Mouse (Mus musculus) stomach, embryonic 16.5 days (tissue): ENCODE results near the gene Sost. TPM values are rescaled to one million over a fixed set of nuclear protein-coding genes. Genes with fewer than 3 reads are reported as not detected.

Experiments used
- ATAC-seq: fragments of 200-750 bp; cut with Nextera tagmentation; 2 replicates; pipeline ENCODE4 v1.8.0; 2017; ENCODE audit warnings: moderate number of reproducible peaks, moderate TSS enrichment; ENCODE audit not compliant: insufficient read depth, low FRiP score
- H3K27ac ChIP-seq: fragments of 300-500 bp; sonication (generic); 2 replicates; pipeline ENCODE4 v1.5.1; 2014; ENCODE audit warnings: low read length
- H3K27me3 ChIP-seq: fragments of 300-500 bp; sonication (generic); 2 replicates; pipeline ENCODE4 v1.6.1; 2014; ENCODE audit warnings: low read length, control low read depth, mixed read lengths; ENCODE audit not compliant: control insufficient read depth, insufficient read depth
- H3K36me3 ChIP-seq: fragments of 300-500 bp; sonication (generic); 2 replicates; pipeline ENCODE4 v1.6.1; 2014; ENCODE audit warnings: low read length; ENCODE audit not compliant: control insufficient read depth, insufficient read depth
- H3K4me1 ChIP-seq: fragments of 300-500 bp; sonication (generic); 2 replicates; pipeline ENCODE4 v1.6.1; 2014; ENCODE audit warnings: low read length, control low read depth, mixed read lengths; ENCODE audit not compliant: control insufficient read depth, insufficient read depth
- H3K4me2 ChIP-seq: fragments of 300-500 bp; sonication (generic); 2 replicates; pipeline ENCODE4 v1.6.1; 2014; ENCODE audit warnings: low read depth, low read length, mixed read lengths
- H3K4me3 ChIP-seq: fragments of 300-500 bp; sonication (generic); replicated peaks from 2 replicates; pipeline ENCODE4 v1.5.1; 2014; ENCODE audit warnings: mild to moderate bottlenecking, low read length
- H3K9ac ChIP-seq: fragments of 300-500 bp; sonication (generic); 2 replicates; pipeline ENCODE4 v1.6.1; 2014; ENCODE audit warnings: low read length
- H3K9me3 ChIP-seq: fragments of 300-500 bp; sonication (generic); replicated peaks from 2 replicates; pipeline ENCODE4 v1.6.1; 2016; ENCODE audit warnings: low read length, control low read depth; ENCODE audit not compliant: control insufficient read depth
- WGBS: fragments of 180-500 bp; shearing (Covaris S2); extraction: QIAGEN DNeasy Blood & Tissue Kit; methylation state at CpG from one replicate; pipeline ENCODE4 v1.1.7; 2014; 5-methylcytosine and 5-hydroxymethylcytosine counted together
- polyA plus RNA-seq: library from polyadenylated mRNA; unstranded; fragments of >200 nt; fragmentation: Nextera tagmentation; extraction: Ambion mirVana; gene quantifications from 2 replicates; pipeline ENCODE4 v1.2.1, GENCODE M21; 2015

Sost gene
- polyA plus RNA-seq, 1 experiment from 2014 or later, result not detected

DNA sequence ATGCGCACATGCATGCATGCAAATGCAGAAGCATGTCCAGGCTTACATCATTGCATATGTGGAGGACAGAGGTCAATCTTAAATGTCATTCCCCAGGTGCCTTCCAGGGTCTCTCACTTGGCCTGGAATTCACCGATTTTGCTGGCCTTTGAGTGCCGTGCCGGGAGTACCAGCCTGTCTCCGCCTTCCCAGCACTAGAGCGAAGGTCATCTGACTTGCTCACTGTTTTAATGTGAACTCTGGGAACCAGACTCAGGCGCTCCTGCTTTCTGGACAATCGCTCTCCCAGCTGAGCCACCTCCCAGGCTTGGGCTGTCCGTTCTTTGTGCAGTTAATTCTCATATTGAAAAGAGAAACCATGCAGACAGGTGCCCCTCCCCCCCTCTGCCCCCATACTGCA lies 39.5 kb upstream of the Sost start:
- H3K9ac ChIP-seq, result no peak overlapping the region
- H3K27ac ChIP-seq, result no peak overlapping the region
- 0 out of 2 replicates have a peak, but pooled peaks cover 3% of the 10 kb centered on the region for H3K9me3 ChIP-seq
- H3K36me3 ChIP-seq, result no peaks in the 10 kb centered on the region
- ATAC-seq, result no peak
- no peaks in the 10 kb centered on the region for H3K4me1 ChIP-seq
- H3K27me3 ChIP-seq, result no peaks in the 10 kb centered on the region
- no peak overlapping the region for H3K4me3 ChIP-seq
- no peak overlapping the region for H3K4me2 ChIP-seq
- 68% methylated on average over 9 of the region's 9 CpGs for WGBS

DNA sequence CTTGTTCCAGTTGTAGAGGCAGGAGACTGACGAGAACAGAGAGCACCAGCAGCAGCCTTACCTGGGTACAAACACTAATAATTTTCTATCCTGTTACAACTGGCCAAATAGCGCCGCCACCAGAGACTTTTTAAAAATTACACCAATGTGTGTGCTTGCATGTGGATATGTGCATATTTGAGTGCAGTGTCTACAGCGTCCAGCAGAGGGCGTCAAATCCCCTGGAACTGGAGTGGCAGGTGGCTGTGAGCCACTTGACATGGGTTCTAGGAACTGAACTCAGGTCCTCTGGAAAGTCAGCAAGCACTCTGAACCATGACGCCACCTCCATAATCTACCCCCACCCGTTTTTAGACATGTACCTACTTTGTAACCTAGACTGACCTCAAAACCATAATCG lies 37.4 kb upstream of the Sost start:
- H3K9me3 ChIP-seq, result 0 out of 2 replicates have a peak, but pooled peaks cover 3% of the 10 kb centered on the region
- WGBS, result 91% methylated on average over 8 of the region's 8 CpGs
- no peak for ATAC-seq
- no peak overlapping the region for H3K4me3 ChIP-seq
- H3K9ac ChIP-seq, result no peak overlapping the region
- H3K36me3 ChIP-seq, result no peaks in the 10 kb centered on the region
- H3K27ac ChIP-seq, result no peak overlapping the region
- H3K27me3 ChIP-seq, result no peaks in the 10 kb centered on the region
- H3K4me1 ChIP-seq, result no peaks in the 10 kb centered on the region
- H3K4me2 ChIP-seq, result no peak overlapping the region

DNA sequence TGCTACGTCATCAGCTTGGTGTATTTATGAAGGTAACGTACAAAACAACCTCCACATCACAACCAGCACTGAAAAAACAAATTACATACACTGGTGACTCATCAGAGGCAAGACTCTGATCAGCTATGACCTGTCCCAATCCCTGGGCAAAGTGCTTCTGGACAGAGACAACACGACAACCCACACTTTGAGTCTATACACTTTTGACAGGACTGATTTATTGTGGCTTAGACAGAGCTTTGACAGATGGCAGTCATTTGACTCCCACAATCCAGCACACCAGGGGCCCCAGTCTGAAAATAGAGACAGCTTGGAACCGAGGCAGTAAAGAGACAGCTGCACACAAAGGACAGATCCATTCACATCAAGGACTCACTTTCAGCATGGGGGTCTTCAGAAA lies 32.7 kb upstream of the Sost start:
- Histone ChIP-seq H3K27me3 (no peaks in the 10 kb centered on the region), H3K4me1 (no peaks in the 10 kb centered on the region), H3K36me3 (no peaks in the 10 kb centered on the region), H3K9me3 (0 out of 2 replicates have a peak, but pooled peaks cover 3% of the 10 kb centered on the region), H3K27ac (no peak overlapping the region), H3K9ac (no peak overlapping the region), H3K4me3 (no peak overlapping the region), H3K4me2 (no peak overlapping the region)
- 62% methylated on average over 4 of the region's 4 CpGs for WGBS
- ATAC-seq, result no peak

DNA sequence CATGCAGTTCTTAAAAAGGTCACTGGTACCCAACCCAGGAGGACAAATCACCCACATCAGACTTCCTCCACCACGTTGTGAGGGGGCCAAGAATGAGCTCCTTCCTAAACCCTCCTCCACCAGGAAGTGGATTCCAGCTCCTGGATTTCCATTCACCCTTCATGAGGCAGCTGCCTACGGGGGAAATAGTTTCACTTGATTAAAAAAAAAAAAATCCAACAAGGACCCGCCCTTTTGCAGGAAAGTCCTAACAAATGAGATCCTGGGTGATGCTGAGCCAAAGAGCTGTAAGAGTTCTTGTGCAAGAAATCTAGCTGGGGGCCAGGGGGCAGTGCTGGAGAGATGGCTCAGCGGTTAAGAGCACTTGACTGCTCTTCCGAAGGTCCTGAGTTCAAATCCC lies 31.4 kb upstream of the Sost start:
- ATAC-seq, result no peak
- Histone ChIP-seq H3K4me1 (no peaks in the 10 kb centered on the region), H3K9ac (no peak overlapping the region), H3K4me2 (no peak overlapping the region), H3K27me3 (no peaks in the 10 kb centered on the region), H3K36me3 (no peaks in the 10 kb centered on the region), H3K27ac (no peak overlapping the region), H3K9me3 (no peaks in the 10 kb centered on the region), H3K4me3 (no peak overlapping the region)
- 42% methylated on average over 5 of the region's 5 CpGs for WGBS

DNA sequence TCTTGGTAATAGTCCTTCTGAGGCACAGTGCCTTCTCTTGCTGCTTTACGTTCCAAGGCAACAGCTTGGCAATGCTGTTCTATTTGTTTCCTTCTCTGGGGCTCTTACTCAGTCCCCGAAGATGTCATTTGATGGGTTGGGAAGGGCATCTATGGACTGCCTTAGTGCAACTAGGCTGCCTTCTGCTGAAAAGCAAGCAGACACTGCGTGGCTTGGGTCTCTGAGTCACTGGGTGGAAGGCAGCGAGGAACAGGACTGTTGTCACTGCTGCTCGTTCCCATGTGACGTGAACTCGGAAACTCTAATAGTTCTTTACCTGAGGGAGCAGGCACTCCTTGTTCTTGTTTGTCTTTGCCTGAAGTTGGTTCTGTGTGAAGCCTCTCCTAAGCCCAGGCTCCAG lies 29.1 kb upstream of the Sost start:
- Histone ChIP-seq H3K4me2 (no peak overlapping the region), H3K4me1 (no peaks in the 10 kb centered on the region), H3K9me3 (no peaks in the 10 kb centered on the region), H3K36me3 (no peaks in the 10 kb centered on the region), H3K27ac (0 out of 2 replicates have a peak overlapping the region, but pooled peaks have one; percentile 16), H3K27me3 (no peaks in the 10 kb centered on the region), H3K4me3 (no peak overlapping the region), H3K9ac (no peak overlapping the region)
- ATAC-seq, result no peak
- 77% methylated on average over 7 of the region's 7 CpGs for WGBS

DNA sequence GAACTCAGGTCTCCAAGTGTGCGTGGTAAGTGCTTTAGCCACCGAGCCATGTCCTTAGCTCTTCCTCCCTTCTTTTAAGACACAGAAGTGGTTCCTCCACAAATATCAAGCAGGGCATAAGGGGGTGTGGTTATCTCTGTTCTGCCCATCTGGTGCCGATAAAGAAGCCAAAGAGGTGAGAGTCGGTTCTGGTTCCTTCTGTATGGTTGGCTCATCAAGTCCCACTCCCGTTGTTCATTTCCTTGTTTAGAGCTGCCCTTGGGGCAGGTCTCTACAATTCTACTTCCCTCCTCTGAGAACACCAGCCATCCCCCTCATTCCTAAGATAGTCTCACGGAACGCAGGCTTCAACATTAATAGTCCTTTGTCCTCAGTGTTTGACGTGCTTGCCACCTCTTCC lies 27.3 kb upstream of the Sost start:
- no peaks in the 10 kb centered on the region for H3K9me3 ChIP-seq
- H3K4me1 ChIP-seq, result no peaks in the 10 kb centered on the region
- H3K36me3 ChIP-seq, result no peaks in the 10 kb centered on the region
- no peak overlapping the region for H3K9ac ChIP-seq
- H3K27me3 ChIP-seq, result no peaks in the 10 kb centered on the region
- no peak overlapping the region for H3K4me3 ChIP-seq
- 51% methylated on average over 8 of the region's 8 CpGs for WGBS
- H3K27ac ChIP-seq, result no peak overlapping the region
- no peak for ATAC-seq
- no peak overlapping the region for H3K4me2 ChIP-seq

DNA sequence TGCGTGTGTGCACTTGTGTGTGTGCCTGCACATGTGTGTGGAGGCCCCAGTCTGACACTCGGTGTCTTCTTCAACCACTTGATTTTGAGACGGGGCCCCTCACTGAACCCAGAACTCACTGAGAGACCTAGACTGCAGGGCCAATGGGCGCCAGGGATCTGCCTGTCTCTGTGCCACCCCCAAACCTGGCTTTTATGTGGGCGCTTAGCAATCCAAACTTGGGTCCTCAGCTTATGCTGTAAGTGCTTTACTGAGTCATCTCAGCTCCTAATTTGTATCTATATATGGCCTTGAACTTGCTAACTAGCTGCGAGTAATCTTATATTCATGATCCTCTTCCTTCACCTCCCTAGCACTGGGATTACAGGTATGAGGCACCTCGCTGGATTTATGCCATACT lies 25.6 kb upstream of the Sost start:
- ATAC-seq, result no peak
- no peak overlapping the region for H3K4me2 ChIP-seq
- 87% methylated on average over 7 of the region's 7 CpGs for WGBS
- no peak overlapping the region for H3K9ac ChIP-seq
- H3K4me3 ChIP-seq, result no peak overlapping the region
- no peaks in the 10 kb centered on the region for H3K9me3 ChIP-seq
- no peaks in the 10 kb centered on the region for H3K27me3 ChIP-seq
- no peaks in the 10 kb centered on the region for H3K36me3 ChIP-seq
- no peak overlapping the region for H3K27ac ChIP-seq
- H3K4me1 ChIP-seq, result no peaks in the 10 kb centered on the region

DNA sequence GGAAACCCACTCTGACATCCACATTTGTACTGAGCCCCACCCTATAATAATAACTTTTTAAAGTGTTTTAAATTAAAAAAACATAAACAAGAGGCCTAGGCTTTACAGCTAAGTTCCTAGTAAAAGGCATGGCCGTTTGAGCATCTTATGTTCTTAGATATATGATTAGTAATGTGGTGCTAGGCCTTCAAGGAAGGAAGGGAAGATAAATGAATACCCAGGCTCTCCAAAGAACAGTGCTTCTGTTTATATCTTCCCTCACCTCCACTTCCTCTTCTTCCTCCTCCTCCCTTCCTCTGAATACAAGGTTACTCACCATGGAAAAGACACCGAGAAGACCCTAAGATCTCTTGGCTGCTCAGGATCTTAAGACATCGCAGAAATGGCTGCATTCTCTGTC lies 25.0 kb upstream of the Sost start:
- no peaks in the 10 kb centered on the region for H3K27me3 ChIP-seq
- H3K36me3 ChIP-seq, result no peaks in the 10 kb centered on the region
- H3K4me1 ChIP-seq, result no peaks in the 10 kb centered on the region
- H3K27ac ChIP-seq, result no peak overlapping the region
- H3K9ac ChIP-seq, result no peak overlapping the region
- whole genome bisulfite sequencing, result 71% methylated on average over 3 of the region's 3 CpGs
- no peaks in the 10 kb centered on the region for H3K9me3 ChIP-seq
- no peak for ATAC-seq
- H3K4me3 ChIP-seq, result no peak overlapping the region
- H3K4me2 ChIP-seq, result no peak overlapping the region

DNA sequence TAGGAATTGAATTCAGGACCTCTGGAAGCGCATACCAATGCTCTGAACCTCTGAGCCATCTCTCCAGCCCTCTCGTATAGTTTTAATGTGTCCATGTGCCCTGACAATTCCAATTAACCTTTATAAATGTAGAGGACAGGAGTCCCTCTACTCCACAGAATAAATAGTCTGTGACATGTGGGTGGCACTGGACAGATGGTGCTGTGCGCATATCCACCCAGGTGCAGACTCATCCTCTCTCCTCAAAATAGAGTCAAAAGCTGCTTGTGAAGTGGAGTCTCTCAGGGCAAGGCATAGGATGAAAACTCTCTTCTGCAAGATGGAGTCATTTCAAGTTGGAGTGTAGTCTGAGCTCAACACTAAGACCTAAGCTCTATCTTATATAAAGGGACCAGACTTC lies 23.4 kb upstream of the Sost start:
- 82% methylated on average over 3 of the region's 3 CpGs for WGBS
- H3K27ac ChIP-seq, result no peak overlapping the region
- H3K9ac ChIP-seq, result no peak overlapping the region
- no peak for ATAC-seq
- no peaks in the 10 kb centered on the region for H3K36me3 ChIP-seq
- 0 out of 2 replicates have a peak, but pooled peaks cover 2% of the 10 kb centered on the region for H3K4me1 ChIP-seq
- H3K4me2 ChIP-seq, result no peak overlapping the region
- H3K9me3 ChIP-seq, result no peaks in the 10 kb centered on the region
- no peak overlapping the region for H3K4me3 ChIP-seq
- no peaks in the 10 kb centered on the region for H3K27me3 ChIP-seq

DNA sequence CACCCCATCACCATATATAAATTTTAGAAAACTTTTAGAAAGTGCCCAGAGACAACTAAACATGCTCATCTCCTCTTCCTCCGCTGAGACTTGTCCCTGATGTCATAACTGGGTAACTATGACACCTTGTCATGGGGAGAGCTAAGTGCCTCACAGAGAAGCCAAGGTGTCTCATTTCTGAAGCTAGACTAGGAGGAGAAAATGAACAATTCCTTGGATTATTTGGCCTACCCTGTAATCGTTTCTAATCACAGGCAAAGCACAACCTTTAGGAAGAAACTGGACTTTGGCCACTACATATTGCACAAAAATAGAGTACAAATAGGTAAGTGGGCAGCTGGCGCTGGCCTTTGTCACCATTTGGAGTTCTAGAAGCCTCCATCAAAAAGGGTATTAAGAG lies 20.1 kb upstream of the Sost start, which contains the start of gene Dusp3:
TSS of gene Dusp3 (minus strand) at position 101 of the 400 bp plus-strand sequence.
- 77% methylated on average over 3 of the region's 3 CpGs for WGBS
- Histone ChIP-seq H3K4me3 (no peak within 1 kb of the TSS), H3K4me1 (peaks cover 16% of the 10 kb centered on the region), H3K9ac (no peak within 1 kb of the TSS), H3K4me2 (peak within 1 kb of the TSS; percentile 33; the same call in 1 of the 2 replicates), H3K36me3 (no peaks in the 10 kb centered on the region), H3K27ac (no peak within 1 kb of the TSS), H3K27me3 (no peaks in the 10 kb centered on the region), H3K9me3 (no peaks in the 10 kb centered on the region)
- no peak for ATAC-seq
